Mouse (Mus musculus): ENCODE measurements around the gene Agtrap.

Gene Agtrap

DNA sequence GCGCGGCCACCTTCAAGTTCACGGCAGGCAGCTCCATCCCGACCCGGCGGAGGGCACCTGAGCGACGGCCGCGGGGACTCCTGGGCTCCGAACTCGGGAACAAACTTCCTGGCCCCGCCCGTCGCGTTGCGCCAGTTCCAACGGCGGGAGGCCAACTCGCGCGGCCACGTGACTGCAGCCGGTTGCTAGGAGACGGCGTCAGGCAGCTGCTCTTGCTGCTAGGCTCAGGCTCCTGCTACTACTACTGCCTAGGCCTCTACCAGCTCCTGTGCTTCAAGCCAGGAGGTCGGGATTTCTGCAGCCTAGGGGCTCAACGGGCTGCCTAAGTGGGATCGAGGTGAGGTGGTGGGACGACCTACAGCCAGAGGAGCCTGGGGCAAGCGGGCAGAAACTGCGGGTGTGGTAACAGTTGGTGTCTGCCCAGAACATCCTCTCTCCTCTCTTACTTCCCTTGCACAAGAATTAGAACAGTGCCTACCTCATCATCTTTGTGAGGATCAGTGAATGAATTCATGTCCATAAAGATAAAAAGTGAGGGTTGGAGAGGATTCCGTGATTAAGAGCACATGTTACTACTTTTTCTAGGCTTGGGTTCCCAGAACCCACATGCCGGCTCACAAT is at the start of gene Agtrap:
Agtrap (minus strand) TSS at position 125 of the 621 bp plus-strand sequence.
- peak; percentile 14; the same call in 1 of the 2 replicates for TF ChIP-seq GATA4 (IDR thresholded peaks at IDR 0.05; ENCODE audit: insufficient replicate concordance, low read length)

DNA sequence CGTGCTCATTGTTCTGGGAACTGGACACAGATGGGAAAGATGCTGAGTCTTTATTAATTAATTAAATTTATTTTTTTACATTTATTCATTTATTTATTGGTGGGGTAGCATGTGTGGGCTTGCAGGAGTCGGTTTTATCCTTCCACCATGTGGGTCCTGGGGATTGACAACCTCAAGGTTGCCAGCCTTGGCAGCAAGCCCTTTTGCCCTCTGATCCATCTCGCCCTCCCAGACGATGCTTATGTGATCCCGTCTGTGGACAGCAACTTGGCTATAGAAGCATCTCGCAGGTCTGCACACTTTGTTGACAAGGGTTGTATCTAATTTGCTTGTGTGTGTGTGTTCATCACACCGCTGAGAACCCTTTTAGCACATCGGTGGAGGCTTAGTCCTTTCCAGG is 49.7 kb upstream of the Agtrap start:
- no peak for TF ChIP-seq GATA4 (IDR thresholded peaks at IDR 0.05; ENCODE audit: insufficient replicate concordance, low read length)

DNA sequence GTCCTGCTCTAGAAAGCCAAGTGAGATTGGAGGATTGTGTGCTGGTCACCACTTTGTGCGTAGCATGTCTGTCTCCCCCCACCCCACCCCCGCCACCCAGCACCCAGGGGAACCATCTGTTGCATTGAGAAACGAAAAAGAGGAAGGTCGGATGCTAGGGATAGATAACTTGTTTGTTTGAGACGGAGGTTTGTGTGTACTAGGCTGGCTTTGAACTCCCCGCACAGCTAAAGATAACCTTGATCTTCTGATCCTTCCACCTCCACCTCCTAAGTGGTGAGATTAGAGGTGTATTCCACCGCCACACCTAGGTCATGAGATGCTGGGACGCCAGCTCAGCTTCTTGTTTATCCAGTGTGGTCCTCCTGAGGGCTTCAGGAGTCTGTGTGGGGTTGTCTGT is 47.2 kb upstream of the Agtrap start:
- TF ChIP-seq GATA4 (IDR thresholded peaks at IDR 0.05; ENCODE audit: insufficient replicate concordance, low read length): no peak

DNA sequence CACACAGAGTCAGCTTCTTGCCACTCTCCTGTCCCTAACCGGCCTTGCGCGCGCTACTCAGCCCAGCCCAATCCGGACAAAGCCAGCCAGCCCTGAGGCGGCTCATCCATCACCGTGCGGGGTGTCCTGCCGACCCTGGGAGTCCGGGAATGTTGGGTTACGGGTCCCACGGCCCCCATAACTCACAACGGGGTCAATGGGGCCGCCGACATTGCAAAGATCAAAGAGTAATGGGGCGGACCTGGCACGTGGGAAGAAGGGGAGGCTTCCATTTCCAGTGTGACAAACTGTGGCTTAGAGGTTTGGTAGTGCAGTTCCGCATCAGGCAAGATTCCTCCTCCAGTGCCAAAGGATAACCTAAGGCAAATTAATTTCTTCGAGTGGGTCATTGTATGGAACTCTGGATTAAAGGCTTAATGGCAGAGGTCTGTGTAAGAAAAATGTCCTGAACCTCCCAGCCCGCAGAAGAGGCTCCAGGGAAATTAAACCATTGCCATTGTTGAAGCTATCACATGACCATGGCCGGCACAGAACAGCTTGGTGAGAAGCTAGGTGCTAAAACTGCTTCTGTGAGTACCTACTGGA is 43.8 kb upstream of the Agtrap start:
- TF ChIP-seq GATA4 (IDR thresholded peaks at IDR 0.05; ENCODE audit: insufficient replicate concordance, low read length): no peak

DNA sequence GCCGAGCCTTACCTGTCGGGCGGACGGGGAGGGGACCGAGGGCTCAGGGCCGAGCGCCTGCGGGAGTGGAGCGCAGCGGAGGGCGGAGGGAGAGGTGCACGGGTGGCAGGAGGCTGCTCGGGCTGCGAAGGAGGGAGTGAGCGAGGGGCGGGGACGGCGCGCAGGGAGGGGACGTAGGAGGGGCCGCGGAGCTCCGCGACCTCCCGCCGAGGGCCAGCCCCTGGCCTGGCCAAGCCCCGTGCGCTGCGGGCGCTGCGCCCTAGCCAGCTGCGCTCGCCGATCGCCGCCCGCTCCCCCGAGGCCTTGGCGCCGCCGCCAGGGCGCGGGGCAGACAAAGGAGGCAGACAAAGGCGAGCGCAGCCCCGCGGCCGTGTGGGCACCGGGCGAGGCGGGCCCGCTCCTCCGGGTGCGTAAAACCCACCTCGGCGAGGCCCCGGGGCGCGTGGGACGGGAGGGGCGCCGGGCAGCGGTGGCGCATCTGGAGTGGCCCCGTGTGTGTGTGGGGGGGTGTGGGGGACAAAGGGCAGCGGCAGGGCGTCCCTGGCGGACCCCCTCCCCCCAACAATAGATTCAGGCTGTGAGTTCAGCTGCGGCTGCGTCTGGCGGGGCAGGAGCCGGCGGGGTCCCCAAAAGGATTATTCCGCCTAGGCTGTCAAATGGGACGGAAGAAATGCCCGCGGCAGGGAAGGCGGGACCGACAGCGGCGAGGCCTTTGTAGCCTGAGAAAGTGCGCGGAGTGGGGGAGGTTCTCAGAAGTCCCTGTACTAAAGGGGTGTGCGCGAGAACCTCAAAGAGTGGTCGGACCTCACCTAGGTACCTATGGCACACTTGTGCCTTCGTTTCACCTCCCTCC is 43.0 kb upstream of the Agtrap start, which contains the start of gene Draxin:
Draxin (minus strand) TSS at position 138 of the 853 bp plus-strand sequence.
- no peak for TF ChIP-seq GATA4 (IDR thresholded peaks at IDR 0.05; ENCODE audit: insufficient replicate concordance, low read length)

DNA sequence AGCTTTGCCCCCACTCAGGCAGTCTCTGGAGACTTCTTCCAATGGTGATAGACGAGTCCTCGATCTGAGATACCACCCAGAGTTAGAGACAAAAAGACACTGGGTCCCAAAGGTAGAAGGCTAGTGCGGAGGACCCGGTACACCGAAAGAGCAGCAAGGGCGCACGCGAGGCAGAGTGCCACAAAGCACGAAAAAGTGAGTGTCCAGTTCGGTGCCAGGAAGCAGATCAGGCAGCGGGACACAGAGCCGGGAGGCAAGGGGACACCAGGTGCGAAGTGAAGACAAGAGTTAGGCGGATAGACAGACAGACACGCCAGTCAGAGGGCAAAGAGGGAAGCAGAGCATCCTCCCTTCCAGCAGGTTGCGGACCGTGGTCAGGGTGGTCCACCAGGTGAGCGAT is 42.3 kb upstream of the Agtrap start, which contains the start of gene Mad2l2:
Mad2l2 (plus strand) TSS at position 252 of the 400 bp plus-strand sequence.
- no peak for TF ChIP-seq GATA4 (IDR thresholded peaks at IDR 0.05; ENCODE audit: insufficient replicate concordance, low read length)

DNA sequence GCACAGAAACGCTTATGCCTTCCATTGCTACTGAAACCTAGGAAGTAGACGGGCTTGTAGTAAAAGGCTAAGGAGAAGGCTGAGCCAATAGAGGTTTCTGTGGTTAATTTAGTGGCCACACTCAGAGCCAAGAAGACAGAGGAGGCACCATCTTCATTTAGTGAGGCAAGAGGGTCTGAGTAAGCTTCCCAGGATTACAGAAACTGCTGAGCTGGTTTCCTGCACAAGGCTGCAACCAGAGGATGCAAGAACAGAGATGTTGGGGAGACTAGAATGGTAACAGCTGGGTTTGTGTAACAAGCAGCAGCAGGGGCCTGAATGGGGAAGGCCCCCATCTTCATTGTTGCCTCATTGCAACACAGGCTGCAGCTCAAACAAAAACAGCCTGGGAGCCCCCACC is 40.8 kb upstream of the Agtrap start:
- TF ChIP-seq GATA4 (IDR thresholded peaks at IDR 0.05; ENCODE audit: insufficient replicate concordance, low read length): no peak

DNA sequence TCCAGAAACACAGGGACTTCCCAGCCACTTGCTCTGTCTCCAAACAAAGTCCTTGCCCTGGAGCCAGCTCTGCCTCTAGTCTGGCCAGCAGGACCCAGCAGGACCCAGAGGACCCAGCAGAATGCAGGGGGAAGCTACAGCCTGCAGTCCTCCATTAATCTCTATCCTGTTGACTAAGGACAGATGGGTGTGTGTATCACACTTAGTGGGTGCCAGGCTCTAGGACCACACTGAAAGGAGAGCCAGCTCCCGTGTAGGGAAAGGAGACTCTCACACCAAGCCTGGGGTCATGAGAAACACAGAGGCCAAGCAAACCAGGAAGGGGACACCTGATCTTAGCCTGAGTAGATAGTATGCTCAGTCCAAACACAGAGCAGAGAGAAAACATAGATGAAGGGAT is 40.4 kb upstream of the Agtrap start:
- TF ChIP-seq GATA4 (IDR thresholded peaks at IDR 0.05; ENCODE audit: insufficient replicate concordance, low read length): no peak

DNA sequence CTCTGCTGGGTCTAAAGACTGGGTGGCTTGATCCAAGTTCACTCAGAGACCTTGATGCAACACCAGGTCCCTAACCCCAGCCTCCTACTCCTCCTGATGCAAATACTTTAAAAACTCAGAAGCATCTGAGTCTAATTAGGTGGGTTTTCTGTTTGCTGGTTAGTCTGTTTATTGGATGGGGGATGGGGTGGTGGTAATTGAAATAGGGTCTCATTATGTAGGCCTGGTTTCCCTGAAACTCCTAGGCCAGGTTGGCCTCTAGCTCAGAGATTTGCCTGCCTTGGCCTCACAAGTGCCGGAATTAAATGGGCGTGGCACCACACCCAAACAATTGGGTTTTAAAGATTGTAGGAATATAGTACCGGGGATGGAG is 34.8 kb upstream of the Agtrap start:
- no peak for TF ChIP-seq GATA4 (IDR thresholded peaks at IDR 0.05; ENCODE audit: insufficient replicate concordance, low read length)

DNA sequence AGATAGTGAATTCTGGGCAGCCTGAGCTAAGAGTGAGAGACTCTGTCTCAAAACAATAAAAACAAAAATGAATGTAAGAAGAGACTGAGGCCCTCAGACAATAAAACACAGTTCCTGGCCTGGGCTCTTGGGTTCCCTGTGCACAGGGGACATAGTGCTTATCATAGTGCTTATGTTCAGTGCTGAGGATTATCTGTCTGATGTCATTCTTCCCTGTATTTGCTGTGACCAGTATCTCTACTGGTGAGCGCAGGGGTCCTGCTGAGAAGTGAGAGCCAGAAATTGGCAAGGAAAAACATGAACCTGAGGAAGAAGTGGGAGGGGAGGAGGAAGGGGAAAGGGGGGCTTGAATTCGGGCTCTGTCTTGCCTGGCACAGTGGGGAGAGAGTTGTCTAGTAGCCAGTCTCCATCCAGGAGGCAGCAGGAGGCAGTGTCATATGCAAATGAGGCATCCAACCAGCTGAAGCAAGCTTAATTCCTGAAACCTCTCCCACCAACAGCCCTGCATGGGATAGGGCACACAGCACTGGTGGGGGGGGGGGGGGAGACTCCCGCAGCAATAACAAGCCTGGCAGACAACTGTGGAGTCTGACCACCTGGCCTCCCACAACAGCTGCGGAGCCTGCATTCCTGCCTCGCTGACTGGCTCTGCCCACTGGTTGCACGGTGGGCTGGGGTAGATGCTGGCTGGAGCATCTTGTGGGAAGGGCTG is 34.3 kb upstream of the Agtrap start:
- no peak for TF ChIP-seq GATA4 (IDR thresholded peaks at IDR 0.05; ENCODE audit: insufficient replicate concordance, low read length)

DNA sequence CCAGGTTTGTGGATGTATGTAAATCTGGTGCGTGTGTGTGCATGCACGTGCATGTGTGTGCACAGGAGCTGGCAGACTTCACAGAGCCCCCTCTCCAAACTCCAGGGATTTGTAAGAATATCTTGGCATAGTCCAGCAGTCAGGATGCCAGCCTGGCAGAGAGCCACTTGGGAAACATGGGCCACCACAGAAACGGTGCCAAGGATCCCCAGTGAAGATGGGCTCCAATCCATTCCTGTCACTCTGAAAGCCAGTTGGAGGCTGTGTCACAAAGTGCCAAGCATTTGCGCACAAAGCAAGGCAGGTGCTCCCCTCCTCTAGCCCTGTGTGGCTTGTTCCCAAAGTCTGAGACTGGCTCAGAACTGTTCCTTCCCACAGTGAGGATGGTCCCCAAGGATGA is 33.5 kb upstream of the Agtrap start:
- no peak for TF ChIP-seq GATA4 (IDR thresholded peaks at IDR 0.05; ENCODE audit: insufficient replicate concordance, low read length)

DNA sequence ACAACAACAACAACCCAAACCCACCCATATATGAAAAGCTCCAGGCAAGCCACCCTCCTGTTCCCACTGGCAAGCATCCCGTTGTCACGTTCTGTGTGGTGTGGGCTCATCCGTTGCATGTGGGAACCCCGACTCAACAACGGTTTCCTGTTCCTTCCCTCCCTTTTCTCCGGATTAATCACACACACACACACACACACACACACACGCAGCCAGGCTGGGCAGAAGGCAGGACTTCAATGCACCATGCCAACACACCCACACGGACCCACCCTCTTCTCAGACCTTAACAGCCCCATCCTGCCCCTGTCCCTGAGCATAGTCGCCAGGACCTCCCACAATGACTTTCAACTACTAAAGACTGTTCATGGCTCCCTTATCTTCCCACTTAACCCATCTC is 32.7 kb upstream of the Agtrap start:
- TF ChIP-seq GATA4 (IDR thresholded peaks at IDR 0.05; ENCODE audit: insufficient replicate concordance, low read length): no peak

DNA sequence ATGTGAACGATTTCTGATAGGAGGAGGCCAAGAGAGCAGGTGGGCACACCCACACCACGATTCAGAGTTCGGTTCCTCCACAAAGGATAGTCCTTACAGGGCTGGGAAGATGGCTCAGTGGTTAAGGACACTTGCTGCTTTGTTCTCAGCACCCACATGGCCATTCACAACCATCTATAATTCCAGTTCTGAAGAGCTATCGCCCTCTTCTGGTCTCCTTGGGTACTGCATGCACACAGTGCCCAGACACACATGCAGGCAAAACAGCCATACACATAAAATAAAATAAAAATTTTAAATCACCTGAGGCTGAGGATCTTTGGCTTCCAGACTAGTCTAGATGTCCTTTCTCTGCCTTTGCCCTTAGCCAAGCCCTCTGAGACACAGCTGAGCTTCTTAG is 29.6 kb upstream of the Agtrap start:
- no peak for TF ChIP-seq GATA4 (IDR thresholded peaks at IDR 0.05; ENCODE audit: insufficient replicate concordance, low read length)

DNA sequence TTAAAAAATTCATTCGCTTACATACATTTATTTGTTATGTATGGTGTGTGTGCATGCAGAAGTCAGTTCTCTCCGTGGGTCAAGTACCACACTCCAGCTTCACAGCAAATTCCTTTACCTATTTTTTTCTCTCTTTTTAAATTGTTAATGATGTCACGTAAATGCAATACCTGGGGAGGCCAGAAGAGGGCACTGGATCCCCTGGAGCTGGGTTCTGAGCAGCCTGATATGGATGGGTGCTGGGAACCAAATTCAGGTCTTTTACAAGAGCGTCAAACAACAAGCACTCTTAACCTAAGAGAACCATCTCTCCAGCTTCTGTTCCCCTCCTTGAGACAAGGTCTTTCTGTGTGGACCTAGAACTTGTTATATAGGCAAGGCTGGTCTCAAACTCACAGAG is 28.8 kb upstream of the Agtrap start:
- TF ChIP-seq GATA4 (IDR thresholded peaks at IDR 0.05; ENCODE audit: insufficient replicate concordance, low read length): no peak

DNA sequence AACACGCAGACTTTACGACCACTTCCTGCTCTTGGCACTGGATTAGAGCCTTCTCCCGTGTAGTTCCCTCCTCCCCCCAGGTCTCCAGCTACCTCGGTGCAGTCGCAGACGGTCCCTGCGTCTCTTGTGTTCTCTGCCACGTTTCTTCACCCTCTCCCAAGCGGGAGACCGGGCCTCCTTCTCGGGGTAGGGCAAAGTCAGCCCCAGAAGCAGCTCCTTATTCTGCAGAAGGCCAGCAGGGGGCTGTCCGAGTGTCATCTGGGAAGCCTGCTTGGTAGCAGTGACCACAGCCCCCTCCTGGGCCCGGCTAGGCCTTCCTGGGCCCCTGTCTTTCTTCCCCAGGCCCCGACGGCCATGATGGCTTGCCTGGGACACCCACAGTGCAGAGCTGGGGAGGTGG is 27.6 kb upstream of the Agtrap start:
- TF ChIP-seq GATA4 (IDR thresholded peaks at IDR 0.05; ENCODE audit: insufficient replicate concordance, low read length): no peak

Data from liver, adult (tissue).